Mouse (Mus musculus): Measurements from ENCODE around the gene Vti1a.

Gene Vti1a

GRCm38 (mm10) chr19:55315452-55316108, 515 bp upstream of the Vti1a start, which contains the start of gene Zdhhc6:
TSS of gene Zdhhc6 (minus strand) at chr19:55316032.
- peak; percentile 87 for DNase-seq

- DNase-seq: no peak
These were observed 806 bp downstream of the Vti1a start for GRCm38 (mm10) chr19:55316901-55317300.

- DNase-seq: no peak
These were observed 2.9 kb downstream of the Vti1a start for GRCm38 (mm10) chr19:55319036-55319435.

- no peak for DNase-seq
These were observed 3.4 kb downstream of the Vti1a start for GRCm38 (mm10) chr19:55319521-55319920.

GRCm38 (mm10) chr19:55322604-55323003, 6.5 kb downstream of the Vti1a start:
- no peak for DNase-seq

GRCm38 (mm10) chr19:55327510-55327909, 11.4 kb downstream of the Vti1a start:
- no peak for DNase-seq

- no peak for DNase-seq
These were observed 15.7 kb downstream of the Vti1a start for GRCm38 (mm10) chr19:55331776-55332175.

- peak; percentile 66 for DNase-seq
These were observed 16.7 kb downstream of the Vti1a start for GRCm38 (mm10) chr19:55332641-55333268.

GRCm38 (mm10) chr19:55335881-55336280, 19.8 kb downstream of the Vti1a start:
- DNase-seq: no peak

GRCm38 (mm10) chr19:55336441-55336840, 20.3 kb downstream of the Vti1a start:
- no peak for DNase-seq

- no peak for DNase-seq
These were observed 21.0 kb downstream of the Vti1a start for GRCm38 (mm10) chr19:55337066-55337465.

- no peak for DNase-seq
These were observed 21.6 kb downstream of the Vti1a start for GRCm38 (mm10) chr19:55337664-55338063.

- DNase-seq: no peak
These were observed 24.4 kb downstream of the Vti1a start for GRCm38 (mm10) chr19:55340521-55340920.

- DNase-seq: no peak
These were observed 25.3 kb downstream of the Vti1a start for GRCm38 (mm10) chr19:55341377-55341776.

GRCm38 (mm10) chr19:55342423-55342822, 26.3 kb downstream of the Vti1a start:
- no peak for DNase-seq

- DNase-seq: no peak
These were observed 27.2 kb downstream of the Vti1a start for GRCm38 (mm10) chr19:55343274-55343673.

GRCm38 (mm10) chr19:55348187-55348586, 32.1 kb downstream of the Vti1a start:
- no peak for DNase-seq

- DNase-seq: no peak
These were observed 34.7 kb downstream of the Vti1a start for GRCm38 (mm10) chr19:55350673-55351378.

- no peak for DNase-seq
These were observed 46.5 kb downstream of the Vti1a start for GRCm38 (mm10) chr19:55362606-55363005.

GRCm38 (mm10) chr19:55369691-55370090, 53.6 kb downstream of the Vti1a start:
- DNase-seq: no peak

GRCm38 (mm10) chr19:55376331-55376730, 60.2 kb downstream of the Vti1a start:
- no peak for DNase-seq

GRCm38 (mm10) chr19:55377465-55377864, 61.4 kb downstream of the Vti1a start:
- no peak for DNase-seq

- no peak for DNase-seq
These were observed 62.8 kb downstream of the Vti1a start for GRCm38 (mm10) chr19:55378884-55379283.

- DNase-seq: no peak
These were observed 64.7 kb downstream of the Vti1a start for GRCm38 (mm10) chr19:55380764-55381163.

All from thymus, postnatal 14 days (tissue).